Comparison of ENCODE assay signal across 8 mouse cellular contexts in genomic region chr19:5367053-5367359, GRCm38 (mm10). TPM values are rescaled to one million over a fixed set of nuclear protein-coding genes. Genes with fewer than 3 reads are reported as not detected.
DNase-seq lines count a peak whose midpoint lies in the region; ATAC-seq lines count a peak whose summit lies in the region.

Gene Banf1, minus strand, starts transcription at chr19:5367168.

- peaks cover 11% of the 10 kb centered on the region for H3K4me1 ChIP-seq in neural tube, embryonic 11.5 days (ENCODE audit: control insufficient read depth, insufficient read depth, low read length)
- peaks cover 19% of the 10 kb centered on the region for H3K4me1 ChIP-seq in embryonic facial prominence, embryonic 13.5 days
- H3K4me1 ChIP-seq in heart, embryonic 15.5 days (replicated peaks) = peaks cover 23% of the 10 kb centered on the region
- H3K4me1 ChIP-seq in neural tube, embryonic 13.5 days (replicated peaks) = peaks cover 30% of the 10 kb centered on the region

- H3K4me2 ChIP-seq in neural tube, embryonic 11.5 days (ENCODE audit: low read depth) = peak within 1 kb of the TSS; percentile 76
- peak within 1 kb of the TSS; percentile 87 for H3K4me2 ChIP-seq in embryonic facial prominence, embryonic 13.5 days
- peak within 1 kb of the TSS; percentile 80 for H3K4me2 ChIP-seq in heart, embryonic 15.5 days
- H3K4me2 ChIP-seq in neural tube, embryonic 13.5 days = peak within 1 kb of the TSS; percentile 94

- no peak; the same call in 1 of the 2 replicates for ATAC-seq in neural tube, embryonic 11.5 days (ENCODE audit: insufficient read depth, low FRiP score, low TSS enrichment)
- ATAC-seq in embryonic facial prominence, embryonic 13.5 days (ENCODE audit: insufficient number of reproducible peaks, insufficient read depth, low FRiP score, low TSS enrichment, low read depth) = no peak
- peak; percentile 6 for ATAC-seq in heart, embryonic 15.5 days (replicated peaks; ENCODE audit: insufficient number of reproducible peaks, insufficient read depth, low FRiP score, low read depth)
- ATAC-seq in neural tube, embryonic 13.5 days (ENCODE audit: low read depth) = peak; percentile 29; the same call in 1 of the 2 replicates

- peaks cover 15% of the 10 kb centered on the region for H3K36me3 ChIP-seq in neural tube, embryonic 11.5 days (ENCODE audit: control insufficient read depth, insufficient read depth, low read length)
- H3K36me3 ChIP-seq in embryonic facial prominence, embryonic 13.5 days = peaks cover 61% of the 10 kb centered on the region
- H3K36me3 ChIP-seq in heart, embryonic 15.5 days = peaks cover 46% of the 10 kb centered on the region
- H3K36me3 ChIP-seq in neural tube, embryonic 13.5 days = peaks cover 54% of the 10 kb centered on the region

- DNase-seq in neural tube, embryonic 11.5 days (ENCODE audit: low spot score) = no peak
- no peak for DNase-seq in neural tube, embryonic 10.5 days (ENCODE audit: extremely low spot score, low spot score)
- no peak for DNase-seq in left cerebral cortex, postnatal 36 days (ENCODE audit: low spot score in 2 of 2)
- no peak for DNase-seq in T-cell, adult 2 months (ENCODE audit: low spot score)
- DNase-seq in cerebellum, adult 18-20 months = no peak

- peak within 1 kb of the TSS; percentile 81 for H3K9ac ChIP-seq in neural tube, embryonic 11.5 days (ENCODE audit: low read length)
- H3K9ac ChIP-seq in embryonic facial prominence, embryonic 13.5 days = peak within 1 kb of the TSS; percentile 89
- H3K9ac ChIP-seq in heart, embryonic 15.5 days = peak within 1 kb of the TSS; percentile 80
- H3K9ac ChIP-seq in neural tube, embryonic 13.5 days = peak within 1 kb of the TSS; percentile 92

- H3K4me3 ChIP-seq in neural tube, embryonic 11.5 days (ENCODE audit: low read depth, low read length) = peak within 1 kb of the TSS; percentile 90
- H3K4me3 ChIP-seq in embryonic facial prominence, embryonic 13.5 days = peak within 1 kb of the TSS; percentile 97
- peak within 1 kb of the TSS; percentile 90 for H3K4me3 ChIP-seq in heart, embryonic 15.5 days
- peak within 1 kb of the TSS; percentile 98 for H3K4me3 ChIP-seq in neural tube, embryonic 13.5 days

- no peaks in the 10 kb centered on the region for H3K9me3 ChIP-seq in neural tube, embryonic 11.5 days (ENCODE audit: control insufficient read depth, low read length)
- no peaks in the 10 kb centered on the region for H3K9me3 ChIP-seq in embryonic facial prominence, embryonic 13.5 days
- H3K9me3 ChIP-seq in heart, embryonic 15.5 days (replicated peaks) = no peaks in the 10 kb centered on the region
- no peaks in the 10 kb centered on the region for H3K9me3 ChIP-seq in neural tube, embryonic 13.5 days

- H3K27me3 ChIP-seq in neural tube, embryonic 11.5 days (ENCODE audit: control insufficient read depth, insufficient read depth, low read length) = no peaks in the 10 kb centered on the region
- no peaks in the 10 kb centered on the region for H3K27me3 ChIP-seq in embryonic facial prominence, embryonic 13.5 days
- no peaks in the 10 kb centered on the region for H3K27me3 ChIP-seq in heart, embryonic 15.5 days
- H3K27me3 ChIP-seq in neural tube, embryonic 13.5 days = no peaks in the 10 kb centered on the region

- intact Hi-C loops in left cerebral cortex, postnatal 36 days (cut with DNase I) = loop anchor here (5.0 kb wide), 1 partner anchor 70 kb away; the partner anchor contains the start of genes Gal3st3 and Sf3b2

- under 1% methylated on average over 33 of the region's 33 CpGs for WGBS in neural tube, embryonic 11.5 days
- under 1% methylated on average over 33 of the region's 33 CpGs for WGBS in embryonic facial prominence, embryonic 13.5 days
- 0% methylated on average over 33 of the region's 33 CpGs for WGBS in heart, embryonic 15.5 days
- WGBS in neural tube, embryonic 13.5 days = under 1% methylated on average over 33 of the region's 33 CpGs

- H3K27ac ChIP-seq in neural tube, embryonic 11.5 days (ENCODE audit: low read depth, low read length) = peak within 1 kb of the TSS; percentile 90
- H3K27ac ChIP-seq in embryonic facial prominence, embryonic 13.5 days = peak within 1 kb of the TSS; percentile 97
- peak within 1 kb of the TSS; percentile 96 for H3K27ac ChIP-seq in heart, embryonic 15.5 days
- H3K27ac ChIP-seq in neural tube, embryonic 13.5 days (replicated peaks) = peak within 1 kb of the TSS; percentile 94

RNA-seq across cellular contexts. Expression of gene Banf1, which starts in this region (rescaled TPM):
- 440 and 442 TPM in 2 replicates for polyA plus RNA-seq in neural tube, embryonic 11.5 days (2014; fragmentation: Nextera tagmentation; extraction: Ambion mirVana)
- polyA plus RNA-seq in embryonic facial prominence, embryonic 13.5 days (2015; fragmentation: Nextera tagmentation; extraction: Ambion mirVana) = 423 and 434 TPM in 2 replicates
- 405 and 409 TPM in 2 replicates for polyA plus RNA-seq in heart, embryonic 15.5 days (2015; fragmentation: Nextera tagmentation; extraction: Ambion mirVana)
- 10 to 100 TPM; 74.3 to 83.3 TPM for total RNA-seq in left cerebral cortex, postnatal 36 days (2021)
- polyA plus RNA-seq in neural tube, embryonic 13.5 days (2015; fragmentation: Nextera tagmentation; extraction: Ambion mirVana) = 311 and 317 TPM in 2 replicates

Comparison
In these comparisons a context has a peak if more than half of its experiments do, and no peak if none do; other contexts are left out.
1. ATAC-seq: peak in heart, embryonic 15.5 days (single experiment) and neural tube, embryonic 13.5 days (single experiment); none in neural tube, embryonic 11.5 days (single experiment) and embryonic facial prominence, embryonic 13.5 days (single experiment).
2. Peak in every context shown above with its lines, with median percentiles within 50 percentile points of each other: H3K27ac ChIP-seq, H3K4me2 ChIP-seq, H3K4me3 ChIP-seq and H3K9ac ChIP-seq.